Mouse (Mus musculus): Measurements from ENCODE around the gene Kcnj15. TPM values are rescaled to one million over a fixed set of nuclear protein-coding genes. Genes with fewer than 3 reads are reported as not detected.

The Kcnj15 gene
- total RNA-seq (2014; fragmentation: Nextera tagmentation) (not detected in 2 replicates), total RNA-seq (2017) (0.06 and 0.22 TPM in 2 replicates), polyA plus RNA-seq (2012) (not detected in 2 replicates)

GRCm38 (mm10) chr16:95257266-95257894 lies at the start of gene Kcnj15:
TSS of gene Kcnj15 (plus strand) at chr16:95257558.
- H3K9me3 ChIP-seq (replicated peaks) = no peaks in the 10 kb centered on the region
- peaks cover 8% of the 10 kb centered on the region for H3K27me3 ChIP-seq (ENCODE audit: insufficient read depth, low read length)
- no peaks in the 10 kb centered on the region for H3K36me3 ChIP-seq (replicated peaks)
- no peaks in the 10 kb centered on the region for H3K4me1 ChIP-seq (ENCODE audit: insufficient read depth, low read depth, low read length)
- ATAC-seq (ENCODE audit: extremely low read depth, insufficient number of reproducible peaks, low FRiP score, poor library complexity, severe bottlenecking) (no peak), DNase-seq (ENCODE audit: low spot score) (no peak)
- H3K4me3 ChIP-seq (ENCODE audit: low read depth, low read length) = no peak within 1 kb of the TSS
- TF ChIP-seq POLR2AphosphoS5 (IDR thresholded peaks at IDR 0.05; ENCODE audit: insufficient replicate concordance, low read depth, low read length) (no peak), GATA1 (IDR thresholded peaks at IDR 0.05; ENCODE audit: borderline replicate concordance, low read length) (no peak), GATA2 (IDR thresholded peaks at IDR 0.05; ENCODE audit: borderline replicate concordance, low read depth, low read length) (no peak), TAL1 (conservative IDR thresholded peaks at IDR 0.05; ENCODE audit: low read depth, low read length) (no peak), CTCF (IDR thresholded peaks at IDR 0.05; ENCODE audit: low read depth, low read length) (no peak)

GRCm38 (mm10) chr16:95208243-95208642 lies 49.1 kb upstream of the Kcnj15 start:
- Histone ChIP-seq H3K36me3 (replicated peaks) (no peaks in the 10 kb centered on the region), H3K9me3 (replicated peaks) (no peaks in the 10 kb centered on the region), H3K4me3 (ENCODE audit: low read depth, low read length) (no peak overlapping the region), H3K4me1 (ENCODE audit: insufficient read depth, low read depth, low read length) (no peaks in the 10 kb centered on the region), H3K27me3 (ENCODE audit: insufficient read depth, low read length) (peaks cover 8% of the 10 kb centered on the region)
- DNase-seq (ENCODE audit: low spot score) = no peak
- no peak for TF ChIP-seq GATA1 (IDR thresholded peaks at IDR 0.05; ENCODE audit: borderline replicate concordance, low read length)
- ATAC-seq (ENCODE audit: extremely low read depth, insufficient number of reproducible peaks, low FRiP score, poor library complexity, severe bottlenecking) = no peak

- Histone ChIP-seq H3K4me3 (ENCODE audit: low read depth, low read length) (no peak overlapping the region), H3K36me3 (replicated peaks) (no peaks in the 10 kb centered on the region), H3K4me1 (ENCODE audit: insufficient read depth, low read depth, low read length) (no peaks in the 10 kb centered on the region), H3K27me3 (ENCODE audit: insufficient read depth, low read length) (peaks cover 8% of the 10 kb centered on the region), H3K9me3 (replicated peaks) (no peaks in the 10 kb centered on the region)
- TF ChIP-seq CTCF (IDR thresholded peaks at IDR 0.05; ENCODE audit: low read depth, low read length) (no peak), GATA2 (IDR thresholded peaks at IDR 0.05; ENCODE audit: borderline replicate concordance, low read depth, low read length) (no peak), POLR2AphosphoS5 (IDR thresholded peaks at IDR 0.05; ENCODE audit: insufficient replicate concordance, low read depth, low read length) (no peak), GATA1 (IDR thresholded peaks at IDR 0.05; ENCODE audit: borderline replicate concordance, low read length) (no peak), TAL1 (conservative IDR thresholded peaks at IDR 0.05; ENCODE audit: low read depth, low read length) (no peak)
- ATAC-seq (ENCODE audit: extremely low read depth, insufficient number of reproducible peaks, low FRiP score, poor library complexity, severe bottlenecking) (no peak), DNase-seq (ENCODE audit: low spot score) (no peak)
Observed at GRCm38 (mm10) chr16:95209011-95209466, 48.3 kb upstream of the Kcnj15 start.

DNA sequence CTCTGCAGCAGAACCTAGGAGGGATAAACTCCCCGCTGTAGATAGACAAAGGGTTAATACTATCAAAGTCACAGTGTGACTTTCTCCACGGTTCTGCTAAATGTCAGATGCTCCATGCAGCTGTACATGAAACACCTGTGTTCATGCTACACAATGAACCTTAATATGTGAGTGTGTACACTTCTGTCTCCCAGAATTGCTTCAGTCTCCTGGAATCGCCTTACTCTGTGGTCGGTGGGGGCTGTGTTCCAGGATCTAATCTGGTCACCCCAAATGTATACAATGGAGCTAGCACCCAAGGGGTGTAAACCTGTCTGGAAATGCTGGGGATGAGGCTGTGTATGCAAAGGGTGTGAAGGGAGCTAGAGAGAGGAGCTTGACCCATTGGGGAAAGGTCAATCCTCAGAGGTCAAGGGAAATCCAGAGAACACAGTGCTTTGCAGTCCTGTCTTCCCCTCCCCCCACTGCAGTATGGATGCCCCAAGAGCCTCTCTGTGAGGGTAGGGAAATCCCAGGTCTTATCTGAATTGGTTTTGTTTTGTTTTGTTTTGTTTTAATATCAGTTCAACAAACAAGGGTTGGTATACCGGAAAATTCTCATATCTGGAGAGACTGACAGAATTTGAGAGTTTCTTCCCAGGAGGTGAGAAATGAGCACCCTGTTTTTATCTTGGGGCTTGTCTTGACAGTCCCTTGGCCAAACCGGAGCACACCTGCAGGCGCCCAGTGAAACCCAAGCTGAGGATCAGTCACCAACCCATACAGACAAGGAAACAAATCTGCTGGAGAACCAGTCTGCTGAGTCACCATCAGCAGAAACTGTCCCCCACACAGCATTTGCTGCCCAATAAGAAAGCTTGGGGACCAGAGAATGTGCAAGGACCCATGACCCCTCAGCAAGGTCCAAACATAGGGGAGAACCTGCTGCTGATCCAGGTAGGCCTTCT lies 42.8 kb upstream of the Kcnj15 start:
- H3K27me3 ChIP-seq (ENCODE audit: insufficient read depth, low read length) = peaks cover 4% of the 10 kb centered on the region
- no peaks in the 10 kb centered on the region for H3K4me1 ChIP-seq (ENCODE audit: insufficient read depth, low read depth, low read length)
- H3K36me3 ChIP-seq (replicated peaks) = no peaks in the 10 kb centered on the region
- no peak for TF ChIP-seq GATA2 (IDR thresholded peaks at IDR 0.05; ENCODE audit: borderline replicate concordance, low read depth, low read length)
- no peak for TF ChIP-seq CTCF (IDR thresholded peaks at IDR 0.05; ENCODE audit: low read depth, low read length)
- TF ChIP-seq POLR2AphosphoS5 (IDR thresholded peaks at IDR 0.05; ENCODE audit: insufficient replicate concordance, low read depth, low read length) = no peak
- no peak for TF ChIP-seq TAL1 (conservative IDR thresholded peaks at IDR 0.05; ENCODE audit: low read depth, low read length)
- TF ChIP-seq GATA1 (IDR thresholded peaks at IDR 0.05; ENCODE audit: borderline replicate concordance, low read length) = no peak
- H3K9me3 ChIP-seq (replicated peaks) = no peaks in the 10 kb centered on the region
- DNase-seq (ENCODE audit: low spot score) = no peak
- no peak for ATAC-seq (ENCODE audit: extremely low read depth, insufficient number of reproducible peaks, low FRiP score, poor library complexity, severe bottlenecking)
- H3K4me3 ChIP-seq (ENCODE audit: low read depth, low read length) = no peak overlapping the region

- no peaks in the 10 kb centered on the region for H3K4me1 ChIP-seq (ENCODE audit: insufficient read depth, low read depth, low read length)
- H3K9me3 ChIP-seq (replicated peaks) = no peaks in the 10 kb centered on the region
- H3K4me3 ChIP-seq (ENCODE audit: low read depth, low read length) = no peak overlapping the region
- no peaks in the 10 kb centered on the region for H3K36me3 ChIP-seq (replicated peaks)
- DNase-seq (ENCODE audit: low spot score) (no peak), ATAC-seq (ENCODE audit: extremely low read depth, insufficient number of reproducible peaks, low FRiP score, poor library complexity, severe bottlenecking) (no peak)
- TF ChIP-seq TAL1 (conservative IDR thresholded peaks at IDR 0.05; ENCODE audit: low read depth, low read length) (no peak), GATA1 (IDR thresholded peaks at IDR 0.05; ENCODE audit: borderline replicate concordance, low read length) (no peak), GATA2 (IDR thresholded peaks at IDR 0.05; ENCODE audit: borderline replicate concordance, low read depth, low read length) (no peak), POLR2AphosphoS5 (IDR thresholded peaks at IDR 0.05; ENCODE audit: insufficient replicate concordance, low read depth, low read length) (no peak), CTCF (IDR thresholded peaks at IDR 0.05; ENCODE audit: low read depth, low read length) (no peak)
- peaks cover 4% of the 10 kb centered on the region for H3K27me3 ChIP-seq (ENCODE audit: insufficient read depth, low read length)
Observed at GRCm38 (mm10) chr16:95215782-95216181, 41.6 kb upstream of the Kcnj15 start.

DNA sequence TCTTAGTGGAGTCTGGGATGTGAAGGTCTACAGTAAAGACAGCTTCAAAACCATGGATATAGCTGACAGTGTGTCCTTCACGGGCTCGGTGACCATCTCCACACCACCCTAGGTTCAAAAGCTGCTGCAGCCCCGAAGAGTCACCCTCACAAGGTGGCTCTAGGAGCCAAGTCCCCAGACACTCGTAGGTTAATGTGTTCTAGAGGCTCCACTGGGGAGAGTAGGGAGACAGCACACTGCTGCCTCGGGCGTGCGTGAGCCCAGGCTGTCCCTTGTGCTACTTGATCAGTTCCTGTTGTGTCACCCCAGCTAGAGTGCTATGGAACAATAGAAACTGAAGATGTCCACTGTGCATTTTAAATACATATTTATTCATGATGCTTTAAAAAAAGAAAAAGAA lies 41.0 kb upstream of the Kcnj15 start:
- H3K4me1 ChIP-seq (ENCODE audit: insufficient read depth, low read depth, low read length) = no peaks in the 10 kb centered on the region
- no peaks in the 10 kb centered on the region for H3K36me3 ChIP-seq (replicated peaks)
- TF ChIP-seq CTCF (IDR thresholded peaks at IDR 0.05; ENCODE audit: low read depth, low read length) (no peak), GATA1 (IDR thresholded peaks at IDR 0.05; ENCODE audit: borderline replicate concordance, low read length) (no peak), POLR2AphosphoS5 (IDR thresholded peaks at IDR 0.05; ENCODE audit: insufficient replicate concordance, low read depth, low read length) (no peak), TAL1 (conservative IDR thresholded peaks at IDR 0.05; ENCODE audit: low read depth, low read length) (no peak), GATA2 (IDR thresholded peaks at IDR 0.05; ENCODE audit: borderline replicate concordance, low read depth, low read length) (no peak)
- H3K9me3 ChIP-seq (replicated peaks) = no peaks in the 10 kb centered on the region
- no peak overlapping the region for H3K4me3 ChIP-seq (ENCODE audit: low read depth, low read length)
- H3K27me3 ChIP-seq (ENCODE audit: insufficient read depth, low read length) = peaks cover 4% of the 10 kb centered on the region
- no peak for DNase-seq (ENCODE audit: low spot score)
- no peak; the same call in 1 of the 2 replicates for ATAC-seq (ENCODE audit: extremely low read depth, insufficient number of reproducible peaks, low FRiP score, poor library complexity, severe bottlenecking)
